Mouse (Mus musculus) spleen, postnatal 36 days (tissue): ENCODE measurements around the gene Lyst.

Experiments
- DNase-seq, 2 experiments: peaks; one replicate each; pipeline ENCODE4 v3.0.0; 2022; ENCODE audit warnings: low spot score in 2 of 2, mixed read lengths in 1 of 2

Lyst gene

DNA sequence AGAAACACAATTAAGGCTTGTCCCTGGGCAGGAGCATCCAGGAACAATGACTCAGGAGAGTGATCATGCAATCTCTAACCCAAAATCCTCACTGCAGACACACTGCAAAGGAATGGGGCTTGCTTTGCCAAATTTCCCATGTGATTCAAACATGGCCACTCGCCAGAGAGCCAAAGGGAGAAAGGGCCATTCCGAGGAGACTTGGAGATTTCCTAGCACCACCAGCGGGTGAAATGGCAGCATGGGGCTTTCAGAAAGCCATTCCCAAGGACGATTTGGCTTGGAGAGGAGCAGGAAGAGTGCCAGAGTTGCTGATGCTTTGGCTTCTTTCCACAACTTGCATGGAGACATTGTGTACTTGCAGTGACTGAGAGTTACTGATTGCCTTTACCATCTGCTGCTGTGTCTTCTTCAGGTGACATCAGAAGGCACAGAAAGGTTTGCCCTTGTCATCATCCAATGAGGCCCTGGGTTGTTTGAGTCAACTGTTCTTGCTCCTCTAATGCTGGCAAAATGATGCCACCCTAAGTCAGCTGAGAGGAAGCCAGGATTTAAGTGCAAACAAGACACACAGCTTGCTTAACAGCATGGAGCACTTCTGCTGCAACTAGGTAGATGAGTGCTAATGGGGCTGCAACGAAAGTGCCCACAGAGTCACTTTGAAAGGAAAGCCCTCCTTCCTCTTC, 16.5 kb upstream of the Lyst start:
- DNase-seq, result no peak

GRCm38 (mm10) chr13:13574258-13574870, 15.8 kb upstream of the Lyst start:
- DNase-seq, result no peak

DNA sequence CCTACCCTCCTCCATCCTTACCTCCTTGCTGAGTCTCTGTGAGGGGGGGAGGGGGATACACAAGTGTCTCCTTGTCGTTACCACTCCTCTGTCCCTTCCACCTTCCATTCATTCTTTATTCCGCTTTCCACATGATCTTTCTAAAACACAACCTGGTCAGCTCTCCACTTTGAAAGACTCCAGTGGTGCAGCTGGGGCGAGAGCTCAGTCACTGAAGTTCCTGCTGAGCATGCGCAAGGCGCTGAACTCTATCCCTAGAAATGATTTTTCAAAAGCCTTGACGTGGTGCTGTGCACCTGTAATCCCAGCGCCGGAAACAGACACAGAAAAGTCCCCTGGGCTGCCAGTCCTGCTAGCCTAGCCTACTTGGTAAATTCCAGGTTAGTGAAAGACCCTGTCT, 15.1 kb upstream of the Lyst start:
- DNase-seq, result no peak

DNA sequence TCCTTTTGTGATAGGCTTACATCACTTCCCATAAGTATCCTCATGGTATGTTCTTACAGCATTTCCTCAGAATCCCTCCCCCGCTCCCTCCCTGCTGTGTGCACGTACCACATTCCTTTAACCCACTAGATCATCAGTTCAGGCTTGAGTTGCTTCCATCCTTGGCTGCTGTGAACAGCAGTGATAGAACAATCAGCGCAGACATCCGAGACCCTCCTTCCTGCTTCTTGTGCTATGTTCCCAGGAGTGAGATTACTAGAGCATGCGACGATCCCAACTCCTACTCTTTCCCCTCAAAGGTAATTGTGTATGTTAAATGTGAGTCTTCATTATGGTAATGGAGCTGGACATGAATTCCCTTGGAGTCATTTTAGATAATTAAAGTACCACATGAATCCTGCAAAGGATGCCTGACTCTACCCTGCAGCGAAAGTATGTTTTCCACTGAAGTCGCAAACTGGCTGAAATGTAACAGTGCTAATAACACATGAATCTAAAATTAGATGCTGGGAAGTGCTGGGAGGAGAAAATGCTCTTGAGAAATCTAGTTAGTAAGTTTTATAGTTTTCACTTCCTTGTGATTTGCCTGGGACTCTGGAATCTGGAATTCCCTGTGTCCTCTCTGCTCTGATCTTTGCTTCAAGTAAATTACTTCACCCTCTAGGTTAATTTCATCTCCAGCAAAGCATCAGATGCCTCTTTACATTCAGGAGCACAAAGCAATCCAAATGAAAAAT, 13.6 kb upstream of the Lyst start:
- DNase-seq, result no peak

GRCm38 (mm10) chr13:13581988-13582387, 8.2 kb upstream of the Lyst start:
- no peak for DNase-seq

- no peak for DNase-seq
These were observed 6.7 kb upstream of the Lyst start for GRCm38 (mm10) chr13:13583473-13583872.

- DNase-seq, result no peak
These were observed 2.5 kb upstream of the Lyst start for GRCm38 (mm10) chr13:13587653-13588184.

- DNase-seq, result no peak
These were observed 1.7 kb upstream of the Lyst start for GRCm38 (mm10) chr13:13588518-13588917.

DNA sequence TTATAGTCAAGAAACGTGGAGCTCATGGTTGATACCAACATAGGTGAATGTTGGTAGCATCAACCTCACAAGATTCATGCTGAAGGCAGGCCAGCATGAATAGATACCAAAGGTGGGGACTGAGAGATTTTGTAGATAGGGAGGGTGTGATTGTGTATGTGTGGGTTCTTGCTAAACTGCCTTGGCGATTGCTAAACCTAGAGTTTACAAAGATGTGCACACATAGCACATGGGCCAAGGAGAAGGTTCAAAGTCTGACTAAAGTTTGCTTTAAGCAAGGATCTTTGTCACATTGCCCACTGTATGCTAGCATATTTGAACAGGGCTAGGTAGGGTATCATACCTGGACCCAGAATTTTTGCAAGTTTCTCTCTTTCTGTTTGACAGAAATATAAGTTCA, 1.2 kb upstream of the Lyst start:
- no peak for DNase-seq

DNA sequence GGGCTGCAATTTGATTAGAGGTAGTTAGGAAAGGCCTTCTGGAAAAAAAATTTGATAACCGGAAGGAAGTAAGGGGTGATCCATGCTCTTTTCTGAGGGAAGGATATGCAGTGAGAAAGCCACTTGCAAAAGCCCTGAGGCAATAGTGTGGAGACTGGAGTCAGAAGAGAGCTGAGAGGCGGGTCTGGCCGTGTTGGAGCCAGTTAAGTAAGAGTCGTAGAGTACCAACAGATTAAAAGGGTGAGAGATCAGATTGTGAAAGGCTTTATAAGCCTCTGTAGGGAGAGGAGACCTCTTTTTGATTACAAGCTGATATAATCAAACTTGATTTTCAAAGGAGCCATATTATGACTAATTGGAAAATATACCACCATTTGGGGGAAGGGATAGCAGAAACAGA, 1.7 kb downstream of the Lyst start:
- no peak for DNase-seq

- no peak for DNase-seq
These were observed 6.3 kb downstream of the Lyst start for GRCm38 (mm10) chr13:13596424-13597044.

GRCm38 (mm10) chr13:13597896-13598295, 7.7 kb downstream of the Lyst start:
- no peak for DNase-seq

GRCm38 (mm10) chr13:13601407-13601806, 11.2 kb downstream of the Lyst start:
- no peak for DNase-seq

DNA sequence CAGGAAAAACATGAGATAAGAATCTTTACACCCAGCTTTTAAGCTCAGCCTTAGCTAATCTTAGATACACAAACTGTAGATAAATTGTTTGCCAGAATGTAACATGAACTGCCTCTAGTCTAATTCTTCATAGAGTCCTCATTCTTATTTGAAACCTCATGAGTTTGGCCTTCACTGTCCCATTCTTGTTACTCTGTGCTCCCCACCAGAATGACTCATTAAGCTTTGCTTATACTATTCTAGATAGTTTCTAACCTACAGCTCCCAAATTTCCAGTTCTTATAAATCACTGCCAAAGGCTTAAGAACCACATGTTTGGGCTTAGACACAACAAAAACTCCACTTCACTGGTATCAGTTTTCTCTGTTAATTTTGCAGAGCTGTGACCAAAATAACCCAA, 16.0 kb downstream of the Lyst start:
- DNase-seq, result no peak

- no peak for DNase-seq
These were observed 18.1 kb downstream of the Lyst start for GRCm38 (mm10) chr13:13608311-13608710.

- DNase-seq, result no peak
These were observed 19.5 kb downstream of the Lyst start for GRCm38 (mm10) chr13:13609655-13610054.

DNA sequence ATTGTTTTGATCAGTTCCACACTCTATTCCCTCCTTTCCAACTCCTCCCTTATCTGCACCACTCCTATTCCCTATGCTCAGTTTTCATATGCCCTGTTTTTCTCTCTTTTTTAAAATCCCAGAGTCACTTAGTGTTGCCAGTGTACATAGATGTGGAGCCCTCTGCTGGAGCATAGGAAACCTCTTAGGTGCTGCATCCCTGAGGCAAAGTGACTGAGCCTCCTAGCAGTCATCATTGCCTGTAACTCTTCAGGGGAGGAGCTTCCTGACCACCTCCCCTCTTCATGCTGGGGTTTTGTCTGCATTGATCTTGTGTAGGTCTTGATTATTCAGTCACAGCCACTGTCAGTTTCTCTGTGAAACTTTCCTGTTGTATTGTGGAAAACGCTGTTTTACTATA, 22.7 kb downstream of the Lyst start:
- peak; percentile 27 to 35 for DNase-seq

DNA sequence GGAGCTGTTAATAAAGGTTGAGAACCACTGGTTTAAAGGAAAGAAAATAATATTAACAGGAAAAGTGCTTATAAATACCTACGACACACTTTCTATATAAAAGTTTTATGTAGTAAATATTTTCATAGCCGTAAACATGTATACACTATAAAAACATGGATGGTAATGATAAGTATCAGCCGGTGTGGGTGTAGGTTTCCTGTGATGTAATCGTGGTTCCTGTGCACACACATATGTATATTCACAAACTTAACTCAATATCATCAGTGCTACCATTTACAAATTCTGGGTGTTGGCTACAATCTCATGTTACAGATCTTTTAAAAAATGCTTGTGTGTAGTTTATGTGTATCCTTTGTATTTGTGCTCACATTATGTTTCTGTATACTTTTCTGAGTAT, 24.0 kb downstream of the Lyst start:
- no peak for DNase-seq

DNA sequence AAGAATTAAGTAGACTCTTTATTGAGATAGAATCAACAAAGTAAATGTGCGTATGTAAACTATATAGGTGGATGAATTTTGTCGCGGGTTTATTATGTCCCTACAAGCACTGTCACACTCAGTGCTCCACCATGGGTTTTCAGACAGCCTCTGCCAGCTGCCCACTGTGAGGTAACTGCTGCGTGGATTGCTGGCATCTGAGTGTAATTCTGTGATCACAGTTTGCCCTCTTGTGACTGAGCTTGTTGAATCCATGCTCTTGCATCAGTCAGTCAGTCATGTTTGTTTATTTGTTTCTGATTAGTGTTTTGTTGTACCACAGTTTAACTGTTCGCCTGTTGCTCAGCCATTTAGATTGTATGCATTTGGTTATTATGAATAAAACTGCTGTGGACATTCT, 31.3 kb downstream of the Lyst start:
- no peak for DNase-seq

GRCm38 (mm10) chr13:13622565-13622964, 32.4 kb downstream of the Lyst start:
- DNase-seq, result no peak

DNA sequence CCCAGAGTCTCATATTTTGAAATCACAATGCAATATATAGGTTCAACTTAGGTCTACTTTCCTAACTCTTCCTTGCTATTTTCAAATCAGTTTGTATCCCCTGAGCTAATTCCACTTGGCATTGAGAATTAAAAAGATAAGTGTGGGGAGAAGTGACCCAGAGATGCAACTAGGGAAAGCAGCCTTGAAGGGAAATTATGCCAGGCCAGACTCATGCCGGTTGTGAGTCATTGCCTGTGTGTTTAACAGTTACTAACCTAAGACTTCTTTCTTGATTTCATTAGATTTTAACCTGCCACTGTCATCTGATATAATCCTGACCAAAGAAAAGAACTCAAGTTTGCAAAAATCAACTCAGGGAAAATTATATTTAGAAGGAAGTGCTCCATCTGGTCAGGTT, 43.5 kb downstream of the Lyst start:
- DNase-seq, result no peak

DNA sequence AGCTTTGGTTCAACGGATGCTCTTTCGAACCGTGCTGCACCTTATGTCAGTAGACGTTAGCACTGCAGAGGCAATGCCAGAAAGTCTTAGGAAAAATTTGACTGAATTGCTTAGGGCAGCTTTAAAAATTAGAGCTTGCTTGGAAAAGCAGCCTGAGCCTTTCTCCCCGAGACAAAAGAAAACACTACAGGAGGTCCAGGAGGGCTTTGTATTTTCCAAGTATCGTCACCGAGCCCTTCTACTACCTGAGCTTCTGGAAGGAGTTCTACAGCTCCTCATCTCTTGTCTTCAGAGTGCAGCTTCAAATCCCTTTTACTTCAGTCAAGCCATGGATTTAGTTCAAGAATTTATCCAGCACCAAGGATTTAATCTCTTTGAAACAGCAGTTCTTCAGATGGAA, 44.5 kb downstream of the Lyst start:
- no peak for DNase-seq
